Mouse (Mus musculus): ENCODE data around the gene Brwd1.

DNA sequence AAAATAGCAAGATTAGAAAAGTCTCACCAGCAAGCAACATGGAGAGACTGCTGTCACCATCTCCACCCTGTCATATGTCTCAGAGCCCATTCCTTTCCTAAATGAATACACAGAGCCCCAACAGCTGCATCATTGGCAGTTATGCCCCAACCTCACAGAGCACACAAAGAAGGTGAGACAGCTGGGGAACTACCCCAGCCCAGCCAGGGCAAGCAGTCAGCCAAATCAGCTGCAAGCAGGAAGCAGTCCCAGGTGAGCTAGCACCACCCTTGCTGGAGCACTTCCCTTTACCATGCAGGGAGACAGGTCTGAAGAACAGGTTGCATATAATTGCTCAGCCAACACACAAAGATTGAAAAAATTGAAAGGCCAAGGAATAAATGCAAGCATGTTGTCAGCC lies 3.3 kb upstream of the Brwd1 start:
- no peak for TF ChIP-seq CTCF (IDR thresholded peaks at IDR 0.05; ENCODE audit: borderline replicate concordance, insufficient read depth, low read depth, low read length)
- no peak for TF ChIP-seq POLR2A (IDR thresholded peaks at IDR 0.05; ENCODE audit: borderline replicate concordance, insufficient read depth, low read length)

Data from cerebellum, adult 2 months (tissue).